Mouse (Mus musculus) T-helper 2 cell (primary cell): ENCODE measurements at regions not wholly inside any gene's neighbourhood (a gene's known extent, or its start where the extent isn't known, plus 50 kb on each side); places are given as distances from the start of the nearest gene placed in this dataset.

Experiments
- in situ Hi-C: fragments of 300-600 bp; cut with MboI, MseI; formaldehyde crosslinking; loops from one replicate; pipeline ENCODE4 v1.15.1; 2025; ENCODE audit warnings: high pct_unique_total_duplicates

- in situ Hi-C loops: no loop called here
Observed at GRCm38 (mm10) chr1:71472691-71473090, 58.0 kb upstream of the Abca12 start.

DNA sequence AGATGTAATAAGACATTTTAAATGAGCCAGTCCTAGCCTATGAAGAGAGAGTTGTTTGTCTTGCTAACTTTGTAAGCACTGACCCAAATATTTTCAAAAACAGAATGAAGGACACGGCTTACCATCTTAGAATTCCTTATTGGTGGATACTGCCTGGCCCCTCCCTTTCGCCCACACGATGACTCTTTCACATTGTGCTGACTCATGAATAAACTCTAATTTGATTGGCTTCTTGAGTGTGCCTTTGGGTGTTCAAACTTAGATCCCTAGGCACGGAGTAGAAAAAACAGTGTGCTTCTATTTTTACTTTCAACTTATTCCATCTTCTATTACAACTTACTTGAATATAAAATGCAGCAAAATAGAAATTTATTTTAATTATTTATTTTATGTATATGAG lies 68.4 kb upstream of the Abca12 start:
- in situ Hi-C loops: no loop called here

DNA sequence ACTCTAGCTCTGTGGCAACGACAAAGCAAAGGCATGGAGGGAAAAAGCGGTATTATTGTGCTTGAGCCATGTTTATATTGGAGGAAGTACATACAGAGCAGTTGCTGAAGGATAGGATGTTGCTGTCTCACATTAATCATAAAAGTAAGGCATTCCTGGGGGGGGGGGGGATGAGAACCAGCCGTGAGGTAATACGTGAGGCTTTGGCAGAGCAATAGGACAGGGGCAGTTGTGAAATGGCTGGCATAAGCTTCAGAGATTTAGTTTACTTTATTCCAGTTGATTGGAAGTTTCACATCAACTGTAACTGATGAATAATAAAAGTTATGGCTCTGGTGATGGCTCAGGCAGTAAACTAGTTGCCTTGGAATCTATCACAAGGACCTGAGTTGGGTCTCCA lies 62.4 kb upstream of the Atic start:
- in situ Hi-C loops: no loop called here

- in situ Hi-C loops: loop anchor here (10.0 to 25.0 kb wide), 2 partner anchors 619 to 1244 kb away; no protein-coding TSS in a partner anchor
Observed at GRCm38 (mm10) chr1:71505898-71506297, 51.1 kb upstream of the Atic start.

DNA sequence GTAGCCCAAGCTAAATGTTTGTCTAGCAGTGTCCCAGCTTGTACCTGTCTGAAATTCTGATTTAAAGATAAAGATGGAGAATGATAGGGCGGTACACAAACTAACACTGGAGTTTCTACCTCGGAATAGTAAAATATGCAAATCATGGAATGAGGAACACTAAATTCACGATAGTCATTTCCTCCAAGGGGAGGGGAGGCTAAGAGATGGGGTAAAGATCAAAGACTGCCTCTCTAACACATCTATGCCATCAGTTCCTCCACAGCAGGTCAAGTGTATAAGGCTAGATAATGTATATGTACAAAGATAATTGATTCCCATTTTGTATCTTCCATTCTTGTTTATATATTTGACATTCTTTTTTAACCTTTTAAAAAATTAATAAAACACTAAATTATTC lies 50.4 kb upstream of the Atic start:
- in situ Hi-C loops: loop anchor here (10.0 to 25.0 kb wide), 2 partner anchors 618 to 1244 kb away; no protein-coding TSS in a partner anchor
